Mouse (Mus musculus) erythroid progenitor cell, adult 5-6 weeks (primary cell): ENCODE data around the gene Evi5. TPM values are rescaled to one million over a fixed set of nuclear protein-coding genes. Genes with fewer than 3 reads are reported as not detected.

Experiments
- ATAC-seq: replicated peaks from 2 replicates; pipeline ENCODE4 v1.8.0; 2016; ENCODE audit warnings: moderate number of reproducible peaks, mild to moderate bottlenecking, moderate TSS enrichment, inconsistent platforms; ENCODE audit not compliant: poor library complexity, low FRiP score, severe bottlenecking
- total RNA-seq, 2 experiments: library from RNA; stranded (forward) in 1 of 2; stranded (reverse) in 1 of 2; fragments of 150-400 nt in 1 of 2; fragments of 186-747, 209-891 nt in 1 of 2; gene quantifications; 2 replicates each; pipeline versions ENCODE4 v1.2.3 to v1.2.4; 2015 to 2017; ENCODE audit warnings: low replicate concordance in 2 of 2

Evi5 gene
- total RNA-seq, 2 experiments from 2014 or later: 323 to 445 TPM

GRCm38 (mm10) chr5:107764486-107764885, 110.4 kb downstream of the Evi5 start:
- ATAC-seq: no peak

- ATAC-seq: no peak
Observed at GRCm38 (mm10) chr5:107763674-107764073, 111.2 kb downstream of the Evi5 start.

GRCm38 (mm10) chr5:107759121-107759520, 115.8 kb downstream of the Evi5 start:
- ATAC-seq: peak; percentile 42; the same call in 1 of the 2 replicates

GRCm38 (mm10) chr5:107756072-107756471, 118.8 kb downstream of the Evi5 start:
- ATAC-seq: no peak

GRCm38 (mm10) chr5:107754740-107755139, 120.2 kb downstream of the Evi5 start:
- ATAC-seq: no peak

GRCm38 (mm10) chr5:107753656-107754055, 121.3 kb downstream of the Evi5 start:
- ATAC-seq: no peak

- no peak for ATAC-seq
Observed at GRCm38 (mm10) chr5:107749229-107749916, 125.5 kb downstream of the Evi5 start.

GRCm38 (mm10) chr5:107739023-107739422, 135.9 kb downstream of the Evi5 start:
- no peak for ATAC-seq

GRCm38 (mm10) chr5:107738296-107738695, 136.6 kb downstream of the Evi5 start:
- no peak for ATAC-seq

GRCm38 (mm10) chr5:107736171-107736570, 138.7 kb downstream of the Evi5 start:
- ATAC-seq: no peak

GRCm38 (mm10) chr5:107731844-107732243, 143.1 kb downstream of the Evi5 start:
- ATAC-seq: no peak

GRCm38 (mm10) chr5:107731408-107731807, 143.5 kb downstream of the Evi5 start:
- ATAC-seq: no peak

- no peak for ATAC-seq
Observed at GRCm38 (mm10) chr5:107727007-107727402, 147.9 kb downstream of the Evi5 start.

GRCm38 (mm10) chr5:107726281-107727006, 148.5 kb downstream of the Evi5 start:
- no peak for ATAC-seq

GRCm38 (mm10) chr5:107725435-107726261, 149.3 kb downstream of the Evi5 start, which contains the start of gene Gfi1:
TSS of gene Gfi1 (minus strand) at chr5:107726036.
- ATAC-seq: no peak

- ATAC-seq: no peak
Observed at GRCm38 (mm10) chr5:107724661-107725434, 150.1 kb downstream of the Evi5 start.

- no peak for ATAC-seq
Observed at GRCm38 (mm10) chr5:107723541-107724511, 151.1 kb downstream of the Evi5 start.

GRCm38 (mm10) chr5:107722661-107723532, 152.0 kb downstream of the Evi5 start:
- no peak for ATAC-seq
